Mouse (Mus musculus) lung, adult 2 months (tissue): Measurements from ENCODE around the gene Camkv.

ENCODE experiments used
- CTCF ChIP-seq: fragments of 200-500 bp; IDR thresholded peaks from 2 replicates; pipeline ENCODE4 v1.5.1; 2011; ENCODE audit warnings: mild to moderate bottlenecking, low read length, control low read depth; ENCODE audit not compliant: insufficient read depth
- POLR2A ChIP-seq: fragments of 200-500 bp; IDR thresholded peaks from 2 replicates; pipeline ENCODE4 v1.6.1; 2011; ENCODE audit warnings: low read depth, mild to moderate bottlenecking, control low read depth, low read length, borderline replicate concordance; ENCODE audit errors: extremely low read depth

- TF ChIP-seq CTCF, result no peak
- no peak for TF ChIP-seq POLR2A
Measured at GRCm38 (mm10) chr9:107898563-107898962, 36.9 kb upstream of the Camkv start.
